Mouse (Mus musculus): ENCODE data around the gene Mknk1. TPM values are rescaled to one million over a fixed set of nuclear protein-coding genes. Genes with fewer than 3 reads are reported as not detected.

The Mknk1 gene
- polyA plus RNA-seq, 1 experiment from 2014 or later: 24.5 TPM

GRCm38 (mm10) chr4:115869512-115870210, 30.7 kb downstream of the Mknk1 start:
- peak overlapping the region; percentile 63 for H3K27ac ChIP-seq (ENCODE audit: low read length)
- no peak overlapping the region for H3K4me3 ChIP-seq (ENCODE audit: low read depth, low read length)
- no peak overlapping the region; the same call in 1 of the 2 replicates for H3K4me2 ChIP-seq (ENCODE audit: low read length)
- no peaks in the 10 kb centered on the region for H3K27me3 ChIP-seq (ENCODE audit: control insufficient read depth, insufficient read depth, low read depth, low read length)
- peaks cover 14% of the 10 kb centered on the region for H3K4me1 ChIP-seq (ENCODE audit: control insufficient read depth, insufficient read depth, low read length)
- WGBS: 11% methylated on average over 16 of the region's 16 CpGs
- peak; percentile 77 for ATAC-seq
- no peak overlapping the region for H3K9ac ChIP-seq (ENCODE audit: low read depth, low read length)
- no peaks in the 10 kb centered on the region for H3K9me3 ChIP-seq (replicated peaks; ENCODE audit: control insufficient read depth, low read length, poor library complexity, severe bottlenecking)
- peaks cover 4% of the 10 kb centered on the region; the same call in 1 of the 2 replicates for H3K36me3 ChIP-seq (ENCODE audit: control insufficient read depth, insufficient read depth, low read length)

DNA sequence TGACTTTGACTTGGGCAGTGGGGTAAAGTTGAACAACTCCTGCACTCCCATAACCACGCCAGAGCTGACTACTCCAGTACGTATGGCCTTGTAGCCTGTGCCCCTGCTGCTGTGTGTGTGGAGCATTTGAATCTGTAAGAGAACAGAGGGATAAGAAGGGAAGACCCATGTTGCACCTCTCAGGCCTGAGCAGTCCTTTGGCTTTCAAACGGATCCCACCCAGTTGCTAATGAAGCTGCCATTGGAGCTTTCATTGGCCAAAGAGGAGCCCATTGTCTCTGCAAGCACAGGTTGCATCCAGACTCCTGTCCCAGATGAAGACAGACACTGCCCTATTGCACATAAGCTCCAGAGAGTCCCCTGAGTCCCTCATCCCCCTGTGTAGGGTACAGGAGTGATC, 34.2 kb downstream of the Mknk1 start:
- Histone ChIP-seq H3K4me1 (ENCODE audit: control insufficient read depth, insufficient read depth, low read length) (peaks cover 19% of the 10 kb centered on the region), H3K27me3 (ENCODE audit: control insufficient read depth, insufficient read depth, low read depth, low read length) (no peaks in the 10 kb centered on the region), H3K36me3 (ENCODE audit: control insufficient read depth, insufficient read depth, low read length) (peaks cover 7% of the 10 kb centered on the region; the same call in 1 of the 2 replicates), H3K4me2 (ENCODE audit: low read length) (no peak overlapping the region), H3K9ac (ENCODE audit: low read depth, low read length) (no peak overlapping the region), H3K27ac (ENCODE audit: low read length) (no peak overlapping the region), H3K4me3 (ENCODE audit: low read depth, low read length) (no peak overlapping the region), H3K9me3 (replicated peaks; ENCODE audit: control insufficient read depth, low read length, poor library complexity, severe bottlenecking) (no peaks in the 10 kb centered on the region)
- 75% methylated on average over 3 of the region's 3 CpGs for WGBS
- no peak for ATAC-seq

DNA sequence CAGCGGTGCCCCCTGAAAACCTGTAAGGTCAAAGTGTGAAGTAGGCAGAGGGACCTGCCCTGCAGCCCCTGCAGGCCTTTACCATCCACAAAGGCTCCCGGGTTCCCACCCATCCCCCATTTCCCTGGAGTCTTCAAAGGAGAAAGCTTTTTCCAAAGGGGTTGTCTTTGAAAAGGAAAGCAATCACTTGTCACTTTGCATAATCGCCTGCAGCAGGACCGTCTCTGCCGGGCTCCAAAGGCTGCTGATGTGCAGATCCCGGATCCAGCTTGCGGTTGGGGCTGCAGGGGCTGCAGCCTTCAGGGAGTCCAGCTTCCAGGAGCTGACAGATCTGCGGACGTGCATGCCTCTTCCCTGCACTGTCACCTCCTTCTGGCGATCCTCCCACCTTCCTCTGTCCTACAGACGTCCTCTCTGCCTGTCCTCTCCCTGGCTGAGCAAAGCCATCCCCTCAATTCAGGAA, 39.2 kb downstream of the Mknk1 start:
- H3K9ac ChIP-seq (ENCODE audit: low read depth, low read length): peak overlapping the region; percentile 49; the same call in 1 of the 2 replicates
- H3K9me3 ChIP-seq (replicated peaks; ENCODE audit: control insufficient read depth, low read length, poor library complexity, severe bottlenecking): no peaks in the 10 kb centered on the region
- peak; percentile 30 for ATAC-seq
- H3K27me3 ChIP-seq (ENCODE audit: control insufficient read depth, insufficient read depth, low read depth, low read length): no peaks in the 10 kb centered on the region
- no peak overlapping the region for H3K4me3 ChIP-seq (ENCODE audit: low read depth, low read length)
- H3K36me3 ChIP-seq (ENCODE audit: control insufficient read depth, insufficient read depth, low read length): peaks cover 7% of the 10 kb centered on the region; the same call in 1 of the 2 replicates
- peaks cover 35% of the 10 kb centered on the region for H3K4me1 ChIP-seq (ENCODE audit: control insufficient read depth, insufficient read depth, low read length)
- peak overlapping the region; percentile 53 for H3K27ac ChIP-seq (ENCODE audit: low read length)
- WGBS: 3% methylated on average over 11 of the region's 11 CpGs
- H3K4me2 ChIP-seq (ENCODE audit: low read length): peak overlapping the region; percentile 29

GRCm38 (mm10) chr4:115878828-115879227, 39.8 kb downstream of the Mknk1 start:
- 18% methylated on average over 9 of the region's 9 CpGs for WGBS
- H3K4me3 ChIP-seq (ENCODE audit: low read depth, low read length): no peak overlapping the region
- peak overlapping the region; percentile 53; the same call in 1 of the 2 replicates for H3K27ac ChIP-seq (ENCODE audit: low read length)
- no peak for ATAC-seq
- H3K4me2 ChIP-seq (ENCODE audit: low read length): peak overlapping the region; percentile 3; the same call in 1 of the 2 replicates
- H3K9me3 ChIP-seq (replicated peaks; ENCODE audit: control insufficient read depth, low read length, poor library complexity, severe bottlenecking): no peaks in the 10 kb centered on the region
- peaks cover 7% of the 10 kb centered on the region; the same call in 1 of the 2 replicates for H3K36me3 ChIP-seq (ENCODE audit: control insufficient read depth, insufficient read depth, low read length)
- H3K27me3 ChIP-seq (ENCODE audit: control insufficient read depth, insufficient read depth, low read depth, low read length): no peaks in the 10 kb centered on the region
- peaks cover 35% of the 10 kb centered on the region for H3K4me1 ChIP-seq (ENCODE audit: control insufficient read depth, insufficient read depth, low read length)
- no peak overlapping the region for H3K9ac ChIP-seq (ENCODE audit: low read depth, low read length)

DNA sequence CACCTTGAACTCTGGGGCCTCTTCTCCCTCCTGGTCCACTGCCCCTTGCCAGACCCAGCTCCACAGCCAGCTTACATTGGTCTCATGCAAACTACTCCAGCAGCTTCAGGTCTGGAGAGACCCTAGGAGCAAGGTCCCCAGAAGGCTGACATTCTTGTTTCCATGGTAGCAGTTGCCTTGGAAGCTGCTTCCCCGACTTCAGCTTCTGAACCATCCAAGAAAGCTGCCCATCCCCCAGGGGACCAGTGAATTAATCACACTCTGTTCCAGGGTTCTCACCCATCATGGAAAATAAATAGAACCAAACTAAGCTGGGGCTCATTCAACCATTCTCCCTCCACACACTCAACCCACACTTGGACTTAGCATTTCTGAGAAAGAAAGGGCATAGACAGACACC, 42.2 kb downstream of the Mknk1 start:
- 5% methylated on average over 1 of the region's 1 CpGs for WGBS
- peaks cover 40% of the 10 kb centered on the region for H3K4me1 ChIP-seq (ENCODE audit: control insufficient read depth, insufficient read depth, low read length)
- no peak overlapping the region for H3K4me3 ChIP-seq (ENCODE audit: low read depth, low read length)
- peak; percentile 71 for ATAC-seq
- peak overlapping the region; percentile 13; the same call in 1 of the 2 replicates for H3K4me2 ChIP-seq (ENCODE audit: low read length)
- H3K27ac ChIP-seq (ENCODE audit: low read length): peak overlapping the region; percentile 58
- no peaks in the 10 kb centered on the region; the same call in 1 of the 2 replicates for H3K36me3 ChIP-seq (ENCODE audit: control insufficient read depth, insufficient read depth, low read length)
- no peaks in the 10 kb centered on the region for H3K27me3 ChIP-seq (ENCODE audit: control insufficient read depth, insufficient read depth, low read depth, low read length)
- no peaks in the 10 kb centered on the region for H3K9me3 ChIP-seq (replicated peaks; ENCODE audit: control insufficient read depth, low read length, poor library complexity, severe bottlenecking)
- H3K9ac ChIP-seq (ENCODE audit: low read depth, low read length): no peak overlapping the region

DNA sequence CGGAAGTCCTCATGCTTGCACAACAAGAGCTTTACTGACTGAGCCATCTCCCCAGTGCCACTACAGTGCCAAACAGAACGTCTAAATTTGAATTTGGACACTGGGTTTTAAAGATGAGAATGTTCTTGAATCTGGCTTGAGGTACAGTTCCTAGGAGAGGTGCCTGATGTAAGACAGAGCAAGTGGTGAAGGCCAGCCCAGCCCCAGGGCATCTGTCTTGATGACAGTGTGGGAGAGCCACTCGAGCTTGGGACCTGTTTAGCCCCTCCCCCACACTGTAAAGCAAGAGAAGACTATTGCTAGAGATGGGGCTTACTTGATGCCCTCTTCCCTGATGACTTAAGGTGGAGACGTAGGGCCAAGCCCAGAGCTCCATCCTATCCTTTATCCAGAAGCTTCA, 43.2 kb downstream of the Mknk1 start:
- Histone ChIP-seq H3K4me1 (ENCODE audit: control insufficient read depth, insufficient read depth, low read length) (peaks cover 40% of the 10 kb centered on the region), H3K27me3 (ENCODE audit: control insufficient read depth, insufficient read depth, low read depth, low read length) (no peaks in the 10 kb centered on the region), H3K36me3 (ENCODE audit: control insufficient read depth, insufficient read depth, low read length) (no peaks in the 10 kb centered on the region), H3K9ac (ENCODE audit: low read depth, low read length) (no peak overlapping the region), H3K27ac (ENCODE audit: low read length) (no peak overlapping the region), H3K4me3 (ENCODE audit: low read depth, low read length) (no peak overlapping the region), H3K4me2 (ENCODE audit: low read length) (no peak overlapping the region), H3K9me3 (replicated peaks; ENCODE audit: control insufficient read depth, low read length, poor library complexity, severe bottlenecking) (no peaks in the 10 kb centered on the region)
- WGBS: 63% methylated on average over 4 of the region's 4 CpGs
- ATAC-seq: no peak

DNA sequence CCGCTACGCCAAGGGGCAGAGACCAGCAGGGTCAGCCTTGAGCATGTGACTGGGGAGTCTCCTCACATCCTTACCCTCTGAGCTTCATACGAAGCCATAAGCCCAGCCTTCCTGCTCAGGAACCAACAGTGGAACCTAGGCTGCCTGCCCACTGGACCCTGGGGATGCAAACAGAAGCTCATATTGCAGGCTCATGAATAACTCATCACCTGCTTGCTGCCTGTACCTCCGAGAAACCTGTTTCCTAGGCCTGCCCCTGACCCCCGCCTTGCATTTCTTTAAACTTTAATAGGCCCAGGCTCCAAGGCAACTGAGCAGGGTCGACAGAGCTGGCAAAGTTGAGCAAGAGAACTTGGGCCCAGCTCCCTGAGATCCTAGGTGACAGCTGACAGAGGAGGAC, 45.0 kb downstream of the Mknk1 start, which contains the start of gene Kncn:
Gene Kncn, plus strand, starts transcription at position 379 of the 400 bp plus-strand sequence.
- Histone ChIP-seq H3K36me3 (ENCODE audit: control insufficient read depth, insufficient read depth, low read length) (no peaks in the 10 kb centered on the region), H3K27ac (ENCODE audit: low read length) (no peak within 1 kb of the TSS), H3K4me2 (ENCODE audit: low read length) (no peak within 1 kb of the TSS), H3K4me1 (ENCODE audit: control insufficient read depth, insufficient read depth, low read length) (peaks cover 26% of the 10 kb centered on the region), H3K9me3 (replicated peaks; ENCODE audit: control insufficient read depth, low read length, poor library complexity, severe bottlenecking) (no peaks in the 10 kb centered on the region), H3K4me3 (ENCODE audit: low read depth, low read length) (no peak within 1 kb of the TSS), H3K27me3 (ENCODE audit: control insufficient read depth, insufficient read depth, low read depth, low read length) (no peaks in the 10 kb centered on the region), H3K9ac (ENCODE audit: low read depth, low read length) (no peak within 1 kb of the TSS)
- ATAC-seq: no peak
- 70% methylated on average over 6 of the region's 6 CpGs for WGBS

- Histone ChIP-seq H3K27ac (ENCODE audit: low read length) (peak overlapping the region; percentile 40), H3K9me3 (replicated peaks; ENCODE audit: control insufficient read depth, low read length, poor library complexity, severe bottlenecking) (no peaks in the 10 kb centered on the region), H3K4me3 (ENCODE audit: low read depth, low read length) (no peak overlapping the region), H3K4me2 (ENCODE audit: low read length) (no peak overlapping the region; the same call in 1 of the 2 replicates), H3K9ac (ENCODE audit: low read depth, low read length) (no peak overlapping the region), H3K4me1 (ENCODE audit: control insufficient read depth, insufficient read depth, low read length) (peaks cover 24% of the 10 kb centered on the region), H3K36me3 (ENCODE audit: control insufficient read depth, insufficient read depth, low read length) (no peaks in the 10 kb centered on the region), H3K27me3 (ENCODE audit: control insufficient read depth, insufficient read depth, low read depth, low read length) (peaks cover 14% of the 10 kb centered on the region)
- ATAC-seq: peak; percentile 81
- WGBS: 69% methylated on average over 3 of the region's 3 CpGs
Measured at GRCm38 (mm10) chr4:115885846-115886245, 46.8 kb downstream of the Mknk1 start.

DNA sequence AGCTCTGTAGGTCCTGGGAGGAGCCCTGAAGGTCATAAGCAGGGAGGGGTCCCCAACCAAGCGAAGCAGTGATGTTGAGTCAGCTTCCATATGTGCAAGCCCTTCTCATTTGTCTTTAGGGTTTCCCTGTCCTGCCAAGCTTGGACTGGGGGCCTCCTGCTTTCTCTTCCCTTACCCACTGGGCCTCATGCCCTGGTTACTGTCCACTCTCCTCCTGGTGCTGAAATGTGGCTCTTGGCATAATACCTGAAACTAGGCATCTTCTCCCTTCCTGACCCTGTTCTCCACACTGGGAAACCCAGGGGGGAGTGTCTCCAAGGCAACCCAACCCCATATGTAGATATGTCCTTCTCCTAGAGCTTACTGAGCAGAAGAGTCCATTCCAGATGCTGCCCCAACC, 47.9 kb downstream of the Mknk1 start:
- Histone ChIP-seq H3K27ac (ENCODE audit: low read length) (no peak overlapping the region), H3K9me3 (replicated peaks; ENCODE audit: control insufficient read depth, low read length, poor library complexity, severe bottlenecking) (no peaks in the 10 kb centered on the region), H3K36me3 (ENCODE audit: control insufficient read depth, insufficient read depth, low read length) (no peaks in the 10 kb centered on the region), H3K4me2 (ENCODE audit: low read length) (no peak overlapping the region), H3K4me3 (ENCODE audit: low read depth, low read length) (no peak overlapping the region), H3K9ac (ENCODE audit: low read depth, low read length) (no peak overlapping the region), H3K4me1 (ENCODE audit: control insufficient read depth, insufficient read depth, low read length) (peaks cover 13% of the 10 kb centered on the region), H3K27me3 (ENCODE audit: control insufficient read depth, insufficient read depth, low read depth, low read length) (peaks cover 19% of the 10 kb centered on the region)
- no peak for ATAC-seq
- WGBS: 55% methylated on average over 1 of the region's 1 CpGs
